Mouse (Mus musculus): ENCODE data around the gene Olfr273.
"Not testable (repeated sequence)": the region's sequence is repeated elsewhere in the genome, so short reads cannot be mapped to it uniquely, and the experiment has no call there.

Gene Olfr273

GRCm38 (mm10) chr4:52859136-52859535 lies at the start of gene Olfr273:
Gene Olfr273 (minus strand): TSS chr4:52859236.
- DNase-seq (ENCODE audit: low spot score in 2 of 2), result no peak

- no peak for DNase-seq (ENCODE audit: low spot score in 2 of 2)
Observed at GRCm38 (mm10) chr4:52864156-52864555, 5.1 kb upstream of the Olfr273 start.

- no peak for DNase-seq (ENCODE audit: low spot score in 2 of 2)
Observed at GRCm38 (mm10) chr4:52849672-52850071, 9.4 kb downstream of the Olfr273 start.

GRCm38 (mm10) chr4:52849039-52849635 lies 9.9 kb downstream of the Olfr273 start:
- DNase-seq (ENCODE audit: low spot score in 2 of 2), result no peak

GRCm38 (mm10) chr4:52845411-52845810 lies 13.6 kb downstream of the Olfr273 start:
- not testable (repeated sequence) for DNase-seq (ENCODE audit: low spot score in 2 of 2)

- no peak for DNase-seq (ENCODE audit: low spot score in 2 of 2)
Observed at GRCm38 (mm10) chr4:52821375-52821774, 37.7 kb downstream of the Olfr273 start.

- no peak for DNase-seq (ENCODE audit: low spot score in 2 of 2)
Observed at GRCm38 (mm10) chr4:52814304-52814703, 44.7 kb downstream of the Olfr273 start, which contains the start of gene Olfr275. Gene Olfr275 (plus strand): TSS chr4:52814604.

- no peak for DNase-seq (ENCODE audit: low spot score in 2 of 2)
Observed at GRCm38 (mm10) chr4:52811871-52812270, 47.2 kb downstream of the Olfr273 start.

Data from right cerebral cortex, postnatal 36 days (tissue).